Mouse (Mus musculus) gastrocnemius, postnatal 10 days (tissue): ENCODE measurements at regions not wholly inside any gene's neighbourhood (a gene's known extent, or its start where the extent isn't known, plus 50 kb on each side); places are given as distances from the start of the nearest gene placed in this dataset.
"Not testable (repeated sequence)": the region's sequence is repeated elsewhere in the genome, so short reads cannot be mapped to it uniquely, and the experiment has no call there.

Experiments used
- DNase-seq: peaks from one replicate; pipeline ENCODE4 v3.0.0; 2021; ENCODE audit warnings: mixed read lengths

- DNase-seq = peak; percentile 55
Measured at GRCm38 (mm10) chr7:73036801-73037555, 338.3 kb upstream of the Rgma start.

GRCm38 (mm10) chr7:73037638-73038037, 337.7 kb upstream of the Rgma start:
- no peak for DNase-seq

GRCm38 (mm10) chr7:73039921-73040320, 335.4 kb upstream of the Rgma start:
- DNase-seq = no peak

- DNase-seq = no peak
Measured at GRCm38 (mm10) chr7:73044316-73044715, 331.0 kb upstream of the Rgma start.

- no peak for DNase-seq
Measured at GRCm38 (mm10) chr7:73055891-73056290, 319.4 kb upstream of the Rgma start.

- DNase-seq = no peak
Measured at GRCm38 (mm10) chr7:73063556-73063955, 311.8 kb upstream of the Rgma start.

GRCm38 (mm10) chr7:73068534-73068933, 306.8 kb upstream of the Rgma start:
- no peak for DNase-seq

GRCm38 (mm10) chr7:73069352-73069751, 306.0 kb upstream of the Rgma start:
- no peak for DNase-seq

- DNase-seq = not testable (repeated sequence)
Measured at GRCm38 (mm10) chr7:73075391-73075790, 299.9 kb upstream of the Rgma start.

GRCm38 (mm10) chr7:73087496-73088185, 287.7 kb upstream of the Rgma start:
- DNase-seq = no peak

GRCm38 (mm10) chr7:73088321-73088720, 287.0 kb upstream of the Rgma start:
- DNase-seq = no peak

- DNase-seq = no peak
Measured at GRCm38 (mm10) chr7:73091758-73092157, 283.6 kb upstream of the Rgma start.

GRCm38 (mm10) chr7:73094059-73094458, 281.2 kb upstream of the Rgma start:
- no peak for DNase-seq

GRCm38 (mm10) chr7:73118871-73119270, 256.4 kb upstream of the Rgma start:
- peak; percentile 40 for DNase-seq

GRCm38 (mm10) chr7:73120276-73120675, 255.0 kb upstream of the Rgma start:
- no peak for DNase-seq

- DNase-seq = peak; percentile 27
Measured at GRCm38 (mm10) chr7:73124976-73125375, 250.3 kb upstream of the Rgma start.

GRCm38 (mm10) chr7:73125864-73126263, 249.4 kb upstream of the Rgma start:
- DNase-seq = no peak

- DNase-seq = no peak
Measured at GRCm38 (mm10) chr7:73135786-73136185, 239.5 kb upstream of the Rgma start.

GRCm38 (mm10) chr7:73138269-73138668, 237.0 kb upstream of the Rgma start:
- DNase-seq = no peak

GRCm38 (mm10) chr7:73138861-73139493, 236.3 kb upstream of the Rgma start:
- DNase-seq = no peak

GRCm38 (mm10) chr7:73139901-73140300, 235.4 kb upstream of the Rgma start:
- no peak for DNase-seq

- DNase-seq = no peak
Measured at GRCm38 (mm10) chr7:73141167-73141566, 234.1 kb upstream of the Rgma start.

GRCm38 (mm10) chr7:73143902-73144301, 231.4 kb upstream of the Rgma start:
- DNase-seq = no peak
